Mouse (Mus musculus): ENCODE measurements around the gene Ankib1. TPM values are rescaled to one million over a fixed set of nuclear protein-coding genes. Genes with fewer than 3 reads are reported as not detected.

Ankib1 gene
- polyA plus RNA-seq, 1 experiment from 2014 or later, result 11.5 TPM

- WGBS, result 81% methylated on average over 6 of the region's 6 CpGs
- Histone ChIP-seq H3K4me3 (ENCODE audit: low read length) (no peak within 1 kb of the TSS), H3K9me3 (ENCODE audit: low read length) (no peaks in the 10 kb centered on the region), H3K36me3 (ENCODE audit: insufficient read depth, low read length) (no peaks in the 10 kb centered on the region), H3K27ac (ENCODE audit: low read length) (no peak within 1 kb of the TSS), H3K27me3 (ENCODE audit: insufficient read depth, low read length) (no peaks in the 10 kb centered on the region), H3K4me2 (replicated peaks; ENCODE audit: low read depth, low read length) (no peak within 1 kb of the TSS), H3K9ac (replicated peaks; ENCODE audit: low read length) (no peak within 1 kb of the TSS), H3K4me1 (ENCODE audit: insufficient read depth, low read length) (0 out of 2 replicates have a peak, but pooled peaks cover 3% of the 10 kb centered on the region)
- no peak for ATAC-seq (ENCODE audit: low FRiP score, low TSS enrichment)
Observed at GRCm38 (mm10) chr5:3650881-3651280, 151.8 kb downstream of the Ankib1 start, which contains the start of gene Tmbim7. TSS of gene Tmbim7 (plus strand) at chr5:3651181.

- ATAC-seq (ENCODE audit: low FRiP score, low TSS enrichment), result no peak
- H3K4me2 ChIP-seq (replicated peaks; ENCODE audit: low read depth, low read length), result no peak overlapping the region
- no peaks in the 10 kb centered on the region for H3K27me3 ChIP-seq (ENCODE audit: insufficient read depth, low read length)
- H3K9me3 ChIP-seq (ENCODE audit: low read length), result no peaks in the 10 kb centered on the region
- 57% methylated on average over 4 of the region's 4 CpGs for WGBS
- H3K27ac ChIP-seq (ENCODE audit: low read length), result no peak overlapping the region
- H3K9ac ChIP-seq (replicated peaks; ENCODE audit: low read length), result no peak overlapping the region
- H3K36me3 ChIP-seq (ENCODE audit: insufficient read depth, low read length), result peaks cover 9% of the 10 kb centered on the region; the same call in 1 of the 2 replicates
- H3K4me1 ChIP-seq (ENCODE audit: insufficient read depth, low read length), result peaks cover 6% of the 10 kb centered on the region; the same call in 1 of the 2 replicates
- H3K4me3 ChIP-seq (ENCODE audit: low read length), result no peak overlapping the region
Observed at GRCm38 (mm10) chr5:3648849-3649210, 153.9 kb downstream of the Ankib1 start.

- peak; percentile 52 for ATAC-seq (ENCODE audit: low FRiP score, low TSS enrichment)
- Histone ChIP-seq H3K4me2 (replicated peaks; ENCODE audit: low read depth, low read length) (peak overlapping the region; percentile 88), H3K9ac (replicated peaks; ENCODE audit: low read length) (no peak overlapping the region), H3K27ac (ENCODE audit: low read length) (peak overlapping the region; percentile 73), H3K27me3 (ENCODE audit: insufficient read depth, low read length) (no peaks in the 10 kb centered on the region), H3K4me3 (ENCODE audit: low read length) (peak overlapping the region; percentile 10; the same call in 1 of the 2 replicates), H3K36me3 (ENCODE audit: insufficient read depth, low read length) (peaks cover 12% of the 10 kb centered on the region; the same call in 1 of the 2 replicates), H3K9me3 (ENCODE audit: low read length) (no peaks in the 10 kb centered on the region), H3K4me1 (ENCODE audit: insufficient read depth, low read length) (peaks cover 6% of the 10 kb centered on the region; the same call in 1 of the 2 replicates)
- 29% methylated on average over 4 of the region's 4 CpGs for WGBS
Observed at GRCm38 (mm10) chr5:3648206-3648848, 154.4 kb downstream of the Ankib1 start.

GRCm38 (mm10) chr5:3647708-3648121 lies 155.0 kb downstream of the Ankib1 start:
- H3K9me3 ChIP-seq (ENCODE audit: low read length), result no peaks in the 10 kb centered on the region
- peak overlapping the region; percentile 90 for H3K9ac ChIP-seq (replicated peaks; ENCODE audit: low read length)
- no peaks in the 10 kb centered on the region for H3K27me3 ChIP-seq (ENCODE audit: insufficient read depth, low read length)
- peak overlapping the region; percentile 92 for H3K27ac ChIP-seq (ENCODE audit: low read length)
- peak overlapping the region; percentile 91 for H3K4me3 ChIP-seq (ENCODE audit: low read length)
- 0% methylated on average over 4 of the region's 46 CpGs for WGBS
- peak; percentile 97 for ATAC-seq (ENCODE audit: low FRiP score, low TSS enrichment)
- peaks cover 6% of the 10 kb centered on the region; the same call in 1 of the 2 replicates for H3K4me1 ChIP-seq (ENCODE audit: insufficient read depth, low read length)
- peak overlapping the region; percentile 88 for H3K4me2 ChIP-seq (replicated peaks; ENCODE audit: low read depth, low read length)
- H3K36me3 ChIP-seq (ENCODE audit: insufficient read depth, low read length), result peaks cover 14% of the 10 kb centered on the region; the same call in 1 of the 2 replicates

- peak overlapping the region; percentile 91 for H3K4me3 ChIP-seq (ENCODE audit: low read length)
- WGBS, result under 1% methylated on average over 52 of the region's 60 CpGs
- peak overlapping the region; percentile 88 for H3K4me2 ChIP-seq (replicated peaks; ENCODE audit: low read depth, low read length)
- peaks cover 6% of the 10 kb centered on the region; the same call in 1 of the 2 replicates for H3K4me1 ChIP-seq (ENCODE audit: insufficient read depth, low read length)
- H3K9me3 ChIP-seq (ENCODE audit: low read length), result no peaks in the 10 kb centered on the region
- H3K27me3 ChIP-seq (ENCODE audit: insufficient read depth, low read length), result no peaks in the 10 kb centered on the region
- peak overlapping the region; percentile 90 for H3K9ac ChIP-seq (replicated peaks; ENCODE audit: low read length)
- H3K36me3 ChIP-seq (ENCODE audit: insufficient read depth, low read length), result peaks cover 15% of the 10 kb centered on the region; the same call in 1 of the 2 replicates
- peak; percentile 49 for ATAC-seq (ENCODE audit: low FRiP score, low TSS enrichment)
- peak overlapping the region; percentile 92 for H3K27ac ChIP-seq (ENCODE audit: low read length)
Observed at GRCm38 (mm10) chr5:3646991-3647707, 155.6 kb downstream of the Ankib1 start.

GRCm38 (mm10) chr5:3646539-3646938 lies 156.2 kb downstream of the Ankib1 start:
- Histone ChIP-seq H3K4me2 (replicated peaks; ENCODE audit: low read depth, low read length) (peak overlapping the region; percentile 88), H3K36me3 (ENCODE audit: insufficient read depth, low read length) (peaks cover 21% of the 10 kb centered on the region), H3K27me3 (ENCODE audit: insufficient read depth, low read length) (no peaks in the 10 kb centered on the region), H3K4me1 (ENCODE audit: insufficient read depth, low read length) (peaks cover 6% of the 10 kb centered on the region; the same call in 1 of the 2 replicates), H3K4me3 (ENCODE audit: low read length) (peak overlapping the region; percentile 91), H3K27ac (ENCODE audit: low read length) (peak overlapping the region; percentile 29; the same call in 1 of the 2 replicates), H3K9me3 (ENCODE audit: low read length) (no peaks in the 10 kb centered on the region), H3K9ac (replicated peaks; ENCODE audit: low read length) (peak overlapping the region; percentile 90)
- no peak for ATAC-seq (ENCODE audit: low FRiP score, low TSS enrichment)
- WGBS, result 14% methylated on average over 6 of the region's 6 CpGs

- H3K9ac ChIP-seq (replicated peaks; ENCODE audit: low read length), result no peak overlapping the region
- H3K27me3 ChIP-seq (ENCODE audit: insufficient read depth, low read length), result no peaks in the 10 kb centered on the region
- H3K27ac ChIP-seq (ENCODE audit: low read length), result no peak overlapping the region
- peaks cover 30% of the 10 kb centered on the region for H3K36me3 ChIP-seq (ENCODE audit: insufficient read depth, low read length)
- WGBS, result 82% methylated on average over 6 of the region's 6 CpGs
- H3K4me3 ChIP-seq (ENCODE audit: low read length), result no peak overlapping the region
- peaks cover 6% of the 10 kb centered on the region; the same call in 1 of the 2 replicates for H3K4me1 ChIP-seq (ENCODE audit: insufficient read depth, low read length)
- no peak overlapping the region for H3K4me2 ChIP-seq (replicated peaks; ENCODE audit: low read depth, low read length)
- no peaks in the 10 kb centered on the region for H3K9me3 ChIP-seq (ENCODE audit: low read length)
- no peak for ATAC-seq (ENCODE audit: low FRiP score, low TSS enrichment)
Observed at GRCm38 (mm10) chr5:3645326-3645725, 157.4 kb downstream of the Ankib1 start.

- 93% methylated on average over 6 of the region's 6 CpGs for WGBS
- Histone ChIP-seq H3K4me1 (ENCODE audit: insufficient read depth, low read length) (peaks cover 6% of the 10 kb centered on the region; the same call in 1 of the 2 replicates), H3K9me3 (ENCODE audit: low read length) (no peaks in the 10 kb centered on the region), H3K4me3 (ENCODE audit: low read length) (no peak overlapping the region), H3K9ac (replicated peaks; ENCODE audit: low read length) (no peak overlapping the region), H3K36me3 (ENCODE audit: insufficient read depth, low read length) (peaks cover 32% of the 10 kb centered on the region), H3K27me3 (ENCODE audit: insufficient read depth, low read length) (no peaks in the 10 kb centered on the region), H3K27ac (ENCODE audit: low read length) (no peak overlapping the region), H3K4me2 (replicated peaks; ENCODE audit: low read depth, low read length) (no peak overlapping the region)
- ATAC-seq (ENCODE audit: low FRiP score, low TSS enrichment), result no peak
Observed at GRCm38 (mm10) chr5:3644621-3645020, 158.1 kb downstream of the Ankib1 start.
